Mouse (Mus musculus): Measurements from ENCODE around the gene Pfkp.

Pfkp gene

GRCm38 (mm10) chr13:6602786-6603409, 45.7 kb downstream of the Pfkp start:
- no peak for DNase-seq (ENCODE audit: low spot score)

GRCm38 (mm10) chr13:6601676-6602075, 46.9 kb downstream of the Pfkp start:
- no peak for DNase-seq (ENCODE audit: low spot score)

- DNase-seq (ENCODE audit: low spot score), result no peak
Observed at GRCm38 (mm10) chr13:6600626-6601025, 48.0 kb downstream of the Pfkp start.

GRCm38 (mm10) chr13:6597801-6598200, 50.8 kb downstream of the Pfkp start:
- DNase-seq (ENCODE audit: low spot score), result no peak

- DNase-seq (ENCODE audit: low spot score), result no peak
Observed at GRCm38 (mm10) chr13:6595403-6595802, 53.2 kb downstream of the Pfkp start.

- no peak for DNase-seq (ENCODE audit: low spot score)
Observed at GRCm38 (mm10) chr13:6590846-6591245, 57.7 kb downstream of the Pfkp start.

GRCm38 (mm10) chr13:6586009-6586408, 62.6 kb downstream of the Pfkp start:
- no peak for DNase-seq (ENCODE audit: low spot score)

GRCm38 (mm10) chr13:6583499-6584125, 65.0 kb downstream of the Pfkp start:
- DNase-seq (ENCODE audit: low spot score), result no peak

- no peak for DNase-seq (ENCODE audit: low spot score)
Observed at GRCm38 (mm10) chr13:6575920-6576509, 72.6 kb downstream of the Pfkp start.

GRCm38 (mm10) chr13:6565571-6565970, 83.0 kb downstream of the Pfkp start:
- DNase-seq (ENCODE audit: low spot score), result no peak

- no peak for DNase-seq (ENCODE audit: low spot score)
Observed at GRCm38 (mm10) chr13:6562409-6562808, 86.2 kb downstream of the Pfkp start.

GRCm38 (mm10) chr13:6557771-6558170, 90.8 kb downstream of the Pfkp start:
- no peak for DNase-seq (ENCODE audit: low spot score)

- no peak for DNase-seq (ENCODE audit: low spot score)
Observed at GRCm38 (mm10) chr13:6555656-6556055, 92.9 kb downstream of the Pfkp start.

GRCm38 (mm10) chr13:6553708-6554107, 94.9 kb downstream of the Pfkp start:
- no peak for DNase-seq (ENCODE audit: low spot score)

GRCm38 (mm10) chr13:6535287-6535932, 113.2 kb downstream of the Pfkp start:
- DNase-seq (ENCODE audit: low spot score), result no peak

GRCm38 (mm10) chr13:6532683-6533082, 115.9 kb downstream of the Pfkp start:
- no peak for DNase-seq (ENCODE audit: low spot score)
